In genomic region chr4:91447887-91448286, GRCm38 (mm10) we compare ENCODE assay signal across 32 mouse cellular contexts. TPM values are rescaled to one million over a fixed set of nuclear protein-coding genes. Genes with fewer than 3 reads are reported as not detected.
DNase-seq lines count a peak whose midpoint lies in the region; ATAC-seq and TF ChIP-seq lines count a peak whose summit lies in the region.
"Had no signal": no experiment of that assay in that cellular context is flagged by ENCODE, and none has a peak within 500 bp of the region (broad histone marks: within the 10 kb centered on the region; RNA-seq: fewer than 3 reads in every experiment).

No protein-coding gene starts in this region.

- peak; percentile 78 for ATAC-seq in forebrain, embryonic 11.5 days (replicated peaks; ENCODE audit: low FRiP score)
- ATAC-seq in forebrain, postnatal 0 days, result no peak
- ATAC-seq in midbrain, embryonic 11.5 days (ENCODE audit: low FRiP score), result peak; percentile 79
- ATAC-seq in midbrain, embryonic 16.5 days, result no peak
- no peak for ATAC-seq in inflammation-experienced regulatory T-cells, adult 6 months
- no peak for ATAC-seq in activated CD4-positive, CD25-positive, alpha-beta regulatory T cell, adult 4 months
- ATAC-seq: CD4-positive, CD25-positive, alpha-beta regulatory T cell, adult 4 months; forebrain, embryonic 13.5 days; hindbrain, postnatal 0 days; intestine, postnatal 0 days; Patski had no signal

- in situ Hi-C loops in ES-E14 (cut with MboI; ENCODE audit: low sequenced_read_pairs in 2 of 2, unreplicated experiment in 2 of 2), result no loop called here

- H3K4me1 ChIP-seq in forebrain, embryonic 11.5 days (replicated peaks; ENCODE audit: control insufficient read depth, insufficient read depth, low read length), result no peaks in the 10 kb centered on the region
- H3K4me1 ChIP-seq in forebrain, postnatal 0 days (ENCODE audit: insufficient read depth), result no peaks in the 10 kb centered on the region
- no peaks in the 10 kb centered on the region; the same call in 1 of the 2 replicates for H3K4me1 ChIP-seq in midbrain, embryonic 11.5 days (ENCODE audit: control insufficient read depth, insufficient read depth, low read length)
- no peaks in the 10 kb centered on the region for H3K4me1 ChIP-seq in midbrain, embryonic 16.5 days (ENCODE audit: control insufficient read depth, insufficient read depth, low read length)
- peaks cover 1 to 3% of the 10 kb centered on the region in 2 experiments; a peak in 2 of 4 replicates for H3K4me1 ChIP-seq in ES-E14 (ENCODE audit: control insufficient read depth in 2 of 2, insufficient read depth in 2 of 2, low read length in 2 of 2, poor library complexity in 1 of 2)
- H3K4me1 ChIP-seq: embryonic facial prominence, embryonic 10.5 days; embryonic facial prominence, embryonic 13.5 days; forebrain, embryonic 13.5 days; heart, embryonic 10.5 days; hindbrain, embryonic 13.5 days had no signal

- H3K27ac ChIP-seq in forebrain, embryonic 11.5 days (ENCODE audit: low read depth, low read length), result no peak overlapping the region
- no peak overlapping the region for H3K27ac ChIP-seq in forebrain, postnatal 0 days (ENCODE audit: low read depth, low read length)
- no peak overlapping the region for H3K27ac ChIP-seq in midbrain, embryonic 11.5 days (ENCODE audit: low read depth, low read length)
- no peak overlapping the region for H3K27ac ChIP-seq in midbrain, embryonic 16.5 days (ENCODE audit: low read length)
- no peak overlapping the region for H3K27ac ChIP-seq in ES-E14 (ENCODE audit: insufficient read depth, low read depth, low read length, poor library complexity, severe bottlenecking)
- H3K27ac ChIP-seq: embryonic facial prominence, embryonic 10.5 days; embryonic facial prominence, embryonic 13.5 days; forebrain, embryonic 13.5 days; heart, adult 2 months; heart, embryonic 10.5 days; hindbrain, embryonic 13.5 days; hindbrain, postnatal 0 days had no signal

- H3K9me3 ChIP-seq in forebrain, embryonic 11.5 days (ENCODE audit: control insufficient read depth, low read length), result no peaks in the 10 kb centered on the region
- H3K9me3 ChIP-seq in forebrain, postnatal 0 days (ENCODE audit: low read length), result no peaks in the 10 kb centered on the region
- H3K9me3 ChIP-seq in midbrain, embryonic 11.5 days (ENCODE audit: control insufficient read depth, low read length), result no peaks in the 10 kb centered on the region
- no peaks in the 10 kb centered on the region for H3K9me3 ChIP-seq in midbrain, embryonic 16.5 days (replicated peaks; ENCODE audit: control insufficient read depth, low read length, poor library complexity, severe bottlenecking)
- H3K9me3 ChIP-seq in ES-E14 (ENCODE audit: control insufficient read depth, insufficient read depth, low read depth, low read length), result no peaks in the 10 kb centered on the region
- H3K9me3 ChIP-seq: embryonic facial prominence, embryonic 10.5 days; embryonic facial prominence, embryonic 13.5 days; forebrain, embryonic 13.5 days; G1E; heart, embryonic 10.5 days; hindbrain, embryonic 13.5 days had no signal

- no peak for DNase-seq in forebrain, embryonic 11.5 days (ENCODE audit: low spot score)
- no peak for DNase-seq in forebrain, postnatal 0 days
- DNase-seq in midbrain, embryonic 11.5 days (ENCODE audit: low spot score, missing footprints), result no peak
- DNase-seq in ES-E14 (ENCODE audit: low read depth, low spot score), result peak; percentile 40
- peak; percentile 81 for DNase-seq in ZHBTc4 (ENCODE audit: low read depth, low spot score)
- DNase-seq: adrenal gland, postnatal 10 days; adrenal gland, postnatal 36 days; cerebellum, adult 11 months; cerebellum, adult 2 months; cerebellum, adult 9-11 months; cerebellum, postnatal 25 days; gastrocnemius, postnatal 10 days; gastrocnemius, postnatal 36 days; heart, adult 2 months; kidney, adult 2 months had no signal

- H3K4me2 ChIP-seq in forebrain, embryonic 11.5 days (ENCODE audit: low read depth, low read length, severe bottlenecking), result no peak overlapping the region
- H3K4me2 ChIP-seq in forebrain, postnatal 0 days (ENCODE audit: low read depth), result no peak overlapping the region
- no peak overlapping the region for H3K4me2 ChIP-seq in midbrain, embryonic 11.5 days
- H3K4me2 ChIP-seq in midbrain, embryonic 16.5 days (ENCODE audit: low read length), result no peak overlapping the region
- H3K4me2 ChIP-seq: embryonic facial prominence, embryonic 13.5 days; forebrain, embryonic 13.5 days; hindbrain, embryonic 13.5 days had no signal

- no peaks in the 10 kb centered on the region for H3K36me3 ChIP-seq in forebrain, embryonic 11.5 days (ENCODE audit: control insufficient read depth, insufficient read depth, low read length)
- no peaks in the 10 kb centered on the region for H3K36me3 ChIP-seq in forebrain, postnatal 0 days (ENCODE audit: insufficient read depth)
- no peaks in the 10 kb centered on the region for H3K36me3 ChIP-seq in midbrain, embryonic 11.5 days (ENCODE audit: control insufficient read depth, insufficient read depth, low read length)
- no peaks in the 10 kb centered on the region for H3K36me3 ChIP-seq in midbrain, embryonic 16.5 days (ENCODE audit: control insufficient read depth, insufficient read depth, low read length)
- H3K36me3 ChIP-seq in ES-E14 (ENCODE audit: control insufficient read depth, insufficient read depth, low read length, poor library complexity, severe bottlenecking), result no peaks in the 10 kb centered on the region
- H3K36me3 ChIP-seq: embryonic facial prominence, embryonic 10.5 days; embryonic facial prominence, embryonic 13.5 days; G1E; heart, embryonic 10.5 days; hindbrain, embryonic 13.5 days had no signal

- H3K4me3 ChIP-seq in forebrain, embryonic 11.5 days (ENCODE audit: low read depth, low read length), result no peak overlapping the region
- H3K4me3 ChIP-seq in forebrain, postnatal 0 days (ENCODE audit: low read depth, low read length), result no peak overlapping the region
- no peak overlapping the region for H3K4me3 ChIP-seq in midbrain, embryonic 11.5 days (ENCODE audit: low read depth, low read length)
- no peak overlapping the region for H3K4me3 ChIP-seq in midbrain, embryonic 16.5 days (ENCODE audit: low read depth, low read length)
- H3K4me3 ChIP-seq in ES-E14 (ENCODE audit: insufficient read depth in 1 of 2, low read depth in 1 of 2, low read length in 2 of 2, poor library complexity in 1 of 2, severe bottlenecking in 1 of 2), result no peak overlapping the region
- H3K4me3 ChIP-seq: embryonic facial prominence, embryonic 10.5 days; embryonic facial prominence, embryonic 13.5 days; erythroblast, embryonic 14.5 days; forebrain, embryonic 13.5 days; heart, adult 2 months; heart, embryonic 10.5 days; hindbrain, embryonic 13.5 days had no signal

- H3K9ac ChIP-seq in forebrain, embryonic 11.5 days (ENCODE audit: low read length), result no peak overlapping the region
- no peak overlapping the region for H3K9ac ChIP-seq in forebrain, postnatal 0 days
- no peak overlapping the region for H3K9ac ChIP-seq in midbrain, embryonic 11.5 days (ENCODE audit: low read length)
- H3K9ac ChIP-seq in midbrain, embryonic 16.5 days (ENCODE audit: low read depth, low read length), result no peak overlapping the region
- no peak overlapping the region for H3K9ac ChIP-seq in ES-E14 (ENCODE audit: insufficient read depth, low read depth, low read length, poor library complexity, severe bottlenecking)
- H3K9ac ChIP-seq: embryonic facial prominence, embryonic 13.5 days; forebrain, embryonic 13.5 days; hindbrain, embryonic 13.5 days had no signal

- 15% methylated on average over 2 of the region's 2 CpGs for WGBS in forebrain, embryonic 11.5 days
- 10% methylated on average over 2 of the region's 2 CpGs for WGBS in forebrain, postnatal 0 days
- WGBS in midbrain, embryonic 11.5 days, result 17% methylated on average over 2 of the region's 2 CpGs
- WGBS in midbrain, embryonic 16.5 days, result 6% methylated on average over 2 of the region's 2 CpGs

- no peak for TF ChIP-seq CTCF in forebrain, postnatal 0 days (IDR thresholded peaks at IDR 0.05; ENCODE audit: low read depth)

- H3K27me3 ChIP-seq in forebrain, embryonic 11.5 days (ENCODE audit: control insufficient read depth, insufficient read depth, low read length), result no peaks in the 10 kb centered on the region
- H3K27me3 ChIP-seq in forebrain, postnatal 0 days (ENCODE audit: insufficient read depth, low read length), result no peaks in the 10 kb centered on the region
- H3K27me3 ChIP-seq in midbrain, embryonic 11.5 days (ENCODE audit: control insufficient read depth, insufficient read depth, low read length), result no peaks in the 10 kb centered on the region
- no peaks in the 10 kb centered on the region for H3K27me3 ChIP-seq in midbrain, embryonic 16.5 days (ENCODE audit: control insufficient read depth, insufficient read depth, low read depth, low read length)
- H3K27me3 ChIP-seq: embryonic facial prominence, embryonic 13.5 days; forebrain, embryonic 13.5 days; hindbrain, embryonic 13.5 days; Patski had no signal

TF ChIP-seq in ES-E14, 5 proteins besides CTCF, POLR2A, EP300 and RAD21:
- no peak for TF ChIP-seq CHD2 (IDR thresholded peaks at IDR 0.05; ENCODE audit: low read depth, low read length)
- no peak for TF ChIP-seq ZC3H11A (IDR thresholded peaks at IDR 0.05; ENCODE audit: borderline replicate concordance, low read depth, low read length)
- no peak for TF ChIP-seq HCFC1 (IDR thresholded peaks at IDR 0.05; ENCODE audit: borderline replicate concordance, insufficient read depth, low read length)
- TF ChIP-seq ZNF384 (IDR thresholded peaks at IDR 0.05; ENCODE audit: low read depth, low read length), result no peak
- no peak for TF ChIP-seq MAFK (IDR thresholded peaks at IDR 0.05; ENCODE audit: insufficient read depth, low read depth, low read length)

RNA-seq across cellular contexts. Expression of gene Elavl2, which starts 47.3 kb away (rescaled TPM):
- polyA plus RNA-seq in forebrain, embryonic 11.5 days (2014; fragmentation: Nextera tagmentation; extraction: Ambion mirVana), result 76.1 and 87.1 TPM in 2 replicates
- total RNA-seq in forebrain, postnatal 0 days (2014; rRNA removed), result 54.3 and 74.4 TPM in 2 replicates
- polyA plus RNA-seq in forebrain, postnatal 0 days (2015; fragmentation: Nextera tagmentation; extraction: Ambion mirVana), result 69.2 and 84.8 TPM in 2 replicates
- 93.7 and 103 TPM in 2 replicates for polyA plus RNA-seq in midbrain, embryonic 11.5 days (2014; fragmentation: Nextera tagmentation; extraction: Ambion mirVana)
- 158 and 161 TPM in 2 replicates for polyA plus RNA-seq in midbrain, embryonic 16.5 days (2015; fragmentation: Nextera tagmentation; extraction: Ambion mirVana)
- 15.5 and 21.3 TPM in 2 replicates for total RNA-seq in ES-E14 (2012; rRNA removed)
- polyA plus RNA-seq in inflammation-experienced regulatory T-cells, adult 6 months (2017; shearing (Covaris generic)), result under 1 TPM in 2 of 3 experiments, not detected in 1; 0.15 to 0.27 TPM
- polyA plus RNA-seq in activated CD4-positive, CD25-positive, alpha-beta regulatory T cell, adult 4 months (2017; shearing (Covaris generic)), result under 1 TPM; 0.14 to 0.48 TPM
- total RNA-seq: gastrocnemius, adult 18-20 months; granulocyte monocyte progenitor cell, adult 5-6 weeks; hematopoietic stem cell, adult 5-6 weeks had no signal
- polyA plus RNA-seq: erythroblast, embryonic 14.5 days; G1E; Patski had no signal

Comparison
In these comparisons a context has a peak if more than half of its experiments do, and no peak if none do; other contexts are left out.
1. ATAC-seq: peak in forebrain, embryonic 11.5 days (single experiment) and midbrain, embryonic 11.5 days (single experiment); none in forebrain, postnatal 0 days (single experiment), midbrain, embryonic 16.5 days (single experiment), inflammation-experienced regulatory T-cells, adult 6 months (single experiment) and activated CD4-positive, CD25-positive, alpha-beta regulatory T cell, adult 4 months (single experiment).
2. DNase-seq: peak in ES-E14 (single experiment) and ZHBTc4 (single experiment); none in forebrain, embryonic 11.5 days (single experiment), forebrain, postnatal 0 days (single experiment) and midbrain, embryonic 11.5 days (single experiment).
3. RNA of gene Elavl2, which starts 47.3 kb away (polyA plus RNA-seq): 158 to 161 TPM in midbrain, embryonic 16.5 days, 93.7 to 103 TPM in midbrain, embryonic 11.5 days, 76.1 to 87.1 TPM in forebrain, embryonic 11.5 days and 69.2 to 84.8 TPM in forebrain, postnatal 0 days; 0.14 to 0.48 TPM in activated CD4-positive, CD25-positive, alpha-beta regulatory T cell, adult 4 months and 0.15 to 0.27 TPM in inflammation-experienced regulatory T-cells, adult 6 months; every median in the first group is over 10 times any median in the second.